Mouse (Mus musculus) forebrain, postnatal 0 days (tissue): ENCODE measurements around the gene Gm20517. TPM values are rescaled to one million over a fixed set of nuclear protein-coding genes. Genes with fewer than 3 reads are reported as not detected.

Source experiments
- ATAC-seq: fragments of 200-750 bp; cut with Nextera tagmentation; 2 replicates; pipeline ENCODE4 v1.8.0; 2017; ENCODE audit warnings: mild to moderate bottlenecking, moderate library complexity
- DNase-seq: peaks from one replicate; pipeline ENCODE4 v3.0.0-alpha.2; 2015
- H3K27ac ChIP-seq: fragments of 300-500 bp; sonication (generic); 2 replicates; pipeline ENCODE4 v1.5.1; 2014; ENCODE audit warnings: low read depth, mild to moderate bottlenecking, antibody characterized with exemption, low read length, moderate library complexity, mixed read lengths
- H3K27me3 ChIP-seq: fragments of 300-500 bp; sonication (generic); 2 replicates; pipeline ENCODE4 v1.6.1; 2014; ENCODE audit warnings: mild to moderate bottlenecking, low read length, mixed read lengths; ENCODE audit not compliant: insufficient read depth
- H3K36me3 ChIP-seq: fragments of 300-500 bp; sonication (generic); 2 replicates; pipeline ENCODE4 v1.6.1; 2014; ENCODE audit warnings: mild to moderate bottlenecking, moderate library complexity; ENCODE audit not compliant: insufficient read depth
- H3K4me1 ChIP-seq: fragments of 300-500 bp; sonication (generic); 2 replicates; pipeline ENCODE4 v1.6.1; 2014; ENCODE audit warnings: antibody characterized with exemption; ENCODE audit not compliant: insufficient read depth
- H3K4me2 ChIP-seq: fragments of 300-500 bp; sonication (generic); 2 replicates; pipeline ENCODE4 v1.6.1; 2014; ENCODE audit warnings: low read depth, mild to moderate bottlenecking, moderate library complexity
- H3K4me3 ChIP-seq: fragments of 300-500 bp; sonication (generic); 2 replicates; pipeline ENCODE4 v1.5.1; 2014; ENCODE audit warnings: low read depth, low read length, mixed read lengths
- H3K9ac ChIP-seq: fragments of 300-500 bp; sonication (generic); 2 replicates; pipeline ENCODE4 v1.6.1; 2014; ENCODE audit warnings: mild to moderate bottlenecking
- H3K9me3 ChIP-seq: fragments of 300-500 bp; sonication (generic); 2 replicates; pipeline ENCODE4 v1.6.1; 2016; ENCODE audit warnings: low read length
- CTCF ChIP-seq: sonication (generic); IDR thresholded peaks from 2 replicates; pipeline ENCODE4 v1.5.1; 2016; ENCODE audit warnings: antibody characterized with exemption, control low read depth, low read depth
- WGBS: fragments of 180-500 bp; shearing (Covaris S2); extraction: QIAGEN DNeasy Blood & Tissue Kit; methylation state at CpG from one replicate; pipeline ENCODE4 v1.1.7; 2014; 5-methylcytosine and 5-hydroxymethylcytosine counted together
- polyA plus RNA-seq: library from polyadenylated mRNA; unstranded; fragments of >200 nt; fragmentation: Nextera tagmentation; extraction: Ambion mirVana; gene quantifications from 2 replicates; pipeline ENCODE4 v1.2.1, GENCODE M21; 2015
- total RNA-seq: library from RNA; depleted of rRNA; stranded (reverse); fragments of >200 nt; gene quantifications from 2 replicates; pipeline ENCODE4 v1.2.3, GENCODE M21; 2014; rRNA removed

Gm20517 gene
- total RNA-seq: 4.7 and 10.6 TPM in 2 replicates
- polyA plus RNA-seq: 1.4 and 2.1 TPM in 2 replicates

DNA sequence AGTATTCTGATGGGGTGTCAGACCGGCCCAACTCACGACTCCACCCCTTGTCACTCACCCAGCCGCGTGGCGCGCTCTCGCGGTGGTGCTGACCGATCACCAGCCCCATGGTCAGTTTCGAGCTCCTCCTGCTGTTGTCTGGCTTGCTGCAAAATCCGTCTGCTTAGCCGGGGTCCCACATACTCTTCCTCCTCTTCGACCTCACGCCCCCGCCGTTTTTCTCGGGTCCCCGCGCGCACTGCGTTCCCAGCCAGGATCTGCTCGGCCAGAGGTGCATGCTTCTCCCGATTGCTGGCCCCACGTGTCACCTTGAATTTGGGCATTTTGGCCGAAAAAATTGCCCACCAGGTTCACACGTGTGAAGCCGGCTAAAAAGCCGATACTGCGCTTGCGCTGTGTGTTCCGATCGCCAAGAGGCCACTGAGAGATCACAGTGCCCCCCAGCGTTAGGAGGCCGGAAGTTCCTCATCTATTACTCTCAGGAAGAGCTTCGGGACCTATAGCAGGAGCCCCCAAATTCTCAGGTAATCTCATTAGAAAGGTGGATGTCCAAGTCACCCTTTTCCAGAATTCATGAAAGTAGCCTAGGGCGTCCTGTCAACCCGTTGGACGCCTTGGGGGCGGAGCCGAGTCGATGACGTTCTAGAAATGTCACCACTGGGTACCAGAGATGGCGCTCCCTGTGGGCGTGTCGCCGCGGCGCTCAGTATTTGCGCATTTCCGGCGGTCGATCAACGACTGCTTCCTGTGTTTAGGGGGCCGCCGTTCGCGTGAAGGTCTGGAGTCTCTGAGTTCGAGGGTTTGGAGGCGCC, at the start of gene Gm20517, which contains the start of the genes Bysl and Med20:
TSS of gene Gm20517 (plus strand) at position 741 of the 812 bp plus-strand sequence.
TSS of gene Bysl (minus strand) at position 644 of the 812 bp plus-strand sequence.
TSS of gene Med20 (plus strand) at position 734 of the 812 bp plus-strand sequence.
- Histone ChIP-seq H3K4me3 (peak within 1 kb of the TSS; percentile 89), H3K27ac (peak within 1 kb of the TSS; percentile 70), H3K9me3 (no peaks in the 10 kb centered on the region), H3K27me3 (no peaks in the 10 kb centered on the region), H3K36me3 (peaks cover 18% of the 10 kb centered on the region), H3K4me1 (peaks cover 17% of the 10 kb centered on the region), H3K4me2 (peak within 1 kb of the TSS; percentile 80), H3K9ac (peak within 1 kb of the TSS; percentile 73)
- DNase-seq (peak; percentile 99), ATAC-seq (peak; percentile 99)
- TF ChIP-seq CTCF: peak; percentile 89
- WGBS: under 1% methylated on average over 59 of the region's 59 CpGs

- Histone ChIP-seq H3K9me3 (no peaks in the 10 kb centered on the region), H3K27me3 (no peaks in the 10 kb centered on the region), H3K9ac (no peak overlapping the region), H3K36me3 (no peaks in the 10 kb centered on the region), H3K4me2 (no peak overlapping the region), H3K27ac (no peak overlapping the region), H3K4me1 (no peaks in the 10 kb centered on the region), H3K4me3 (no peak overlapping the region)
- 78% methylated on average over 6 of the region's 6 CpGs for WGBS
- TF ChIP-seq CTCF: no peak
- ATAC-seq: no peak
- DNase-seq: no peak
These were observed 48.5 kb upstream of the Gm20517 start for GRCm38 (mm10) chr17:47562875-47563274.

- TF ChIP-seq CTCF: no peak
- H3K9me3 ChIP-seq: no peaks in the 10 kb centered on the region
- H3K4me2 ChIP-seq: no peak overlapping the region
- no peak for DNase-seq
- no peak overlapping the region for H3K4me3 ChIP-seq
- WGBS: 93% methylated on average over 5 of the region's 5 CpGs
- H3K27me3 ChIP-seq: no peaks in the 10 kb centered on the region
- H3K36me3 ChIP-seq: no peaks in the 10 kb centered on the region
- H3K9ac ChIP-seq: no peak overlapping the region
- ATAC-seq: no peak
- H3K27ac ChIP-seq: no peak overlapping the region
- no peaks in the 10 kb centered on the region for H3K4me1 ChIP-seq
These were observed 46.8 kb upstream of the Gm20517 start for GRCm38 (mm10) chr17:47564612-47565011.

- Histone ChIP-seq H3K36me3 (no peaks in the 10 kb centered on the region), H3K4me1 (no peaks in the 10 kb centered on the region), H3K27ac (no peak overlapping the region), H3K9me3 (no peaks in the 10 kb centered on the region), H3K27me3 (no peaks in the 10 kb centered on the region), H3K4me3 (no peak overlapping the region), H3K4me2 (no peak overlapping the region), H3K9ac (no peak overlapping the region)
- 22% methylated on average over 2 of the region's 2 CpGs for WGBS
- ATAC-seq (no peak), DNase-seq (no peak)
- TF ChIP-seq CTCF: no peak
These were observed 45.3 kb upstream of the Gm20517 start for GRCm38 (mm10) chr17:47566133-47566532.

DNA sequence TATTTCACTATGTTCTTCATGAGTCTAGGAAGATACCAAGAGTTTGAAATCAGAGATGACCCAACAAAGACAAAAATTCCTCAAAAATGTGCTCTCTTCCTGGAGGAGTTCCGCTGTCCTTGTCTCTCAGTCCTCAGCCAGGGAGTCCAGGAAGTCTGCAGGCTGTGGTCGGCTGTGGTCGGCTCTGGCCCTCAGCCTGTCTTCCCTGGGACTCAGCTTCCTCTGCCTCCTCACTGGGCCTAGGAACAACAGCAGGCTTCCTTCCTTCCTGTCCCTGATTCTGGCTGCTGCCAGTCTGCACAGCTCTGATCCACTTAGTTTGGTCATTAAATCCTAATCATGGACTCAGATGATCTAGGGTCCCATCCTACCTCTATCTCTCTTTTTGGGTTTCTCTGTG, 44.1 kb upstream of the Gm20517 start:
- H3K36me3 ChIP-seq: no peaks in the 10 kb centered on the region
- no peak for ATAC-seq

DNA sequence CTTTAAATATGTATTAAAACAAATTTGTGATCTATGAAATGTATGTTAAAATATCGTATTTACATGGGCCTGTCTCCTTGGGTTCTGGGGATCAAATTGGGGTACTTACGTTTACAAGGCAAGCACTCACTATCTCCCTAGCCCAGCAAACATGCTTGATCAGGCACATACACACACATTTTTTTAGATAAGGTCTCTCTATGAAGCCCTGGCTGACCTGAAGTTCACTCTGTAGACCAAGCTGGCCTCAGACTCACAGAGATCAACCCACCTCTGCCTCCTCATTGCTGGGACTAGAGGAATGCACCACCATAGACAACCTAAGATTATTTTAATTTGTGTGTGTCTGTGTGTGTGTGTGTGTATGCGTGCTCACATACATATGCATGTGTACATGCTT, 43.0 kb upstream of the Gm20517 start:
- no peak for TF ChIP-seq CTCF
- Histone ChIP-seq H3K9ac (no peak overlapping the region), H3K9me3 (no peaks in the 10 kb centered on the region), H3K27ac (no peak overlapping the region), H3K4me3 (no peak overlapping the region), H3K4me2 (no peak overlapping the region), H3K4me1 (no peaks in the 10 kb centered on the region), H3K27me3 (no peaks in the 10 kb centered on the region), H3K36me3 (no peaks in the 10 kb centered on the region)
- ATAC-seq (no peak), DNase-seq (no peak)
- 95% methylated on average over 3 of the region's 3 CpGs for WGBS

More for the DNA sequence above, 44.1 kb upstream of the Gm20517 start:
- DNase-seq: no peak
- TF ChIP-seq CTCF: no peak
- Histone ChIP-seq H3K9ac (no peak overlapping the region), H3K27me3 (no peaks in the 10 kb centered on the region), H3K4me2 (no peak overlapping the region), H3K27ac (no peak overlapping the region), H3K4me1 (no peaks in the 10 kb centered on the region), H3K9me3 (no peaks in the 10 kb centered on the region), H3K4me3 (no peak overlapping the region)
- 85% methylated on average over 3 of the region's 3 CpGs for WGBS

GRCm38 (mm10) chr17:47568951-47569527, 42.4 kb upstream of the Gm20517 start:
- DNase-seq: no peak

More at GRCm38 (mm10) chr17:47568951-47569527, 42.4 kb upstream of the Gm20517 start:
- Histone ChIP-seq H3K27me3 (no peaks in the 10 kb centered on the region), H3K36me3 (no peaks in the 10 kb centered on the region), H3K9ac (no peak overlapping the region), H3K4me1 (no peaks in the 10 kb centered on the region), H3K4me3 (no peak overlapping the region), H3K4me2 (no peak overlapping the region), H3K27ac (no peak overlapping the region), H3K9me3 (no peaks in the 10 kb centered on the region)
- TF ChIP-seq CTCF: no peak
- 55% methylated on average over 10 of the region's 10 CpGs for WGBS
- no peak for ATAC-seq
